Mouse (Mus musculus) c-Kit-negative CD71-positive TER-119-positive erythroid progenitor cells, embryonic 14.5 days (primary cell): ENCODE measurements around the gene Ipmk.

Experiments
- DNase-seq: peaks from one replicate; pipeline ENCODE4 v3.0.0-alpha.2; 2013; ENCODE audit warnings: low read depth, low spot score

Ipmk gene

GRCm38 (mm10) chr10:71347509-71347949, at the start of gene Ipmk:
Ipmk (plus strand) TSS chr10:71347763.
- peak; percentile 91 for DNase-seq

- no peak for DNase-seq
Observed at GRCm38 (mm10) chr10:71300161-71300560, 47.4 kb upstream of the Ipmk start.

GRCm38 (mm10) chr10:71302490-71302889, 45.1 kb upstream of the Ipmk start:
- no peak for DNase-seq

- no peak for DNase-seq
Observed at GRCm38 (mm10) chr10:71306190-71306589, 41.4 kb upstream of the Ipmk start.

GRCm38 (mm10) chr10:71306759-71307158, 40.8 kb upstream of the Ipmk start:
- DNase-seq: no peak

GRCm38 (mm10) chr10:71308199-71308598, 39.4 kb upstream of the Ipmk start:
- DNase-seq: peak; percentile 13

GRCm38 (mm10) chr10:71310288-71310687, 37.3 kb upstream of the Ipmk start:
- no peak for DNase-seq

GRCm38 (mm10) chr10:71314596-71314995, 33.0 kb upstream of the Ipmk start:
- no peak for DNase-seq

GRCm38 (mm10) chr10:71316056-71316455, 31.5 kb upstream of the Ipmk start:
- DNase-seq: no peak

GRCm38 (mm10) chr10:71316497-71316896, 31.1 kb upstream of the Ipmk start:
- DNase-seq: no peak

- DNase-seq: no peak
Observed at GRCm38 (mm10) chr10:71323669-71324068, 23.9 kb upstream of the Ipmk start.

- DNase-seq: no peak
Observed at GRCm38 (mm10) chr10:71326123-71326522, 21.4 kb upstream of the Ipmk start.

- DNase-seq: peak; percentile 51
Observed at GRCm38 (mm10) chr10:71326789-71327188, 20.8 kb upstream of the Ipmk start.

GRCm38 (mm10) chr10:71327386-71327785, 20.2 kb upstream of the Ipmk start:
- no peak for DNase-seq

GRCm38 (mm10) chr10:71328382-71328781, 19.2 kb upstream of the Ipmk start:
- DNase-seq: no peak

GRCm38 (mm10) chr10:71328870-71329269, 18.7 kb upstream of the Ipmk start:
- DNase-seq: no peak

GRCm38 (mm10) chr10:71329295-71329694, 18.3 kb upstream of the Ipmk start:
- no peak for DNase-seq

GRCm38 (mm10) chr10:71330070-71330469, 17.5 kb upstream of the Ipmk start:
- DNase-seq: no peak

GRCm38 (mm10) chr10:71331908-71332307, 15.7 kb upstream of the Ipmk start:
- DNase-seq: no peak

- DNase-seq: no peak
Observed at GRCm38 (mm10) chr10:71332376-71332775, 15.2 kb upstream of the Ipmk start.

GRCm38 (mm10) chr10:71332859-71333258, 14.7 kb upstream of the Ipmk start:
- no peak for DNase-seq

- no peak for DNase-seq
Observed at GRCm38 (mm10) chr10:71337733-71338132, 9.8 kb upstream of the Ipmk start.

GRCm38 (mm10) chr10:71338156-71338905, 9.2 kb upstream of the Ipmk start:
- DNase-seq: no peak

GRCm38 (mm10) chr10:71339463-71339862, 8.1 kb upstream of the Ipmk start:
- DNase-seq: no peak
